Mouse (Mus musculus) cerebellum, adult 2 months (tissue): Measurements from ENCODE around the gene Crim1.

ENCODE experiments used
- CTCF ChIP-seq: fragments of 200-500 bp; IDR thresholded peaks from 2 replicates; pipeline ENCODE4 v1.5.1; 2011; ENCODE audit warnings: low read depth, mild to moderate bottlenecking, control low read depth, low read length, moderate library complexity, borderline replicate concordance; ENCODE audit not compliant: insufficient read depth
- POLR2A ChIP-seq: fragments of 200-500 bp; IDR thresholded peaks from 2 replicates; pipeline ENCODE4 v1.6.1; 2011; ENCODE audit warnings: low read length, control low read depth, borderline replicate concordance; ENCODE audit not compliant: insufficient read depth

DNA sequence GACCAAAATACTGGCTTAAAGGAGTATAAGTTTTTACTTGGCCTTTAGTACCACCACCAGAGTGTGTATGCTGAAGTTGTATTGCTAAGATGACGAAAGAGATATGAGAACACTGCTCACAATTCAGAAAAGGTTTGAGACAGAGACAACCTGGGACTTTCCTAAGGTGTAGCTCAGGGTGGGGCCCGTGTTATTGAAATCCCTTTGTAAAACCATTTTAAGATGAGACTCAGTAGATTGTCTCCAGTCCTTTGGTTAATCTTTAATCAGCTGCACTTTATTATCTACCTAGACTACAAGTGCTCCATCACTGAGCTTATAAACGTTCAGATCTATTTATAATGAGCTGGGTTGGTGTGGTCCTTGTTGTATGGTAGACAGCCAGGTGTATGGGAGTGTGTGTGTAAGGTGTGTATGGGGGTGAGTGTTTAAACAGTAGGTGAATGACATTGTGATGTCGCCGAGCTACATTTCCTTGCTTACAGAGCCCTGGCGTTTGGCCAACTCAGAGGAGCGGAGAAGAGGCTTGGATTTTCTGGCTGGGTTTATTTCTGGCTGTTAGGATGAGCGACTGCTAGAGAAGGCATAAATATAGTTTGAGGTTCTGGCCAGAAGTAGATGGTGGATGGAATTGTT, 21.1 kb downstream of the Crim1 start:
- no peak for TF ChIP-seq CTCF
- TF ChIP-seq POLR2A: no peak
